Mouse (Mus musculus): ENCODE data around the gene Anxa2.
A peak's percentile ranks its signal among the peaks of the same experiment; 100 is the strongest.

Gene Anxa2

GRCm38 (mm10) chr9:69458982-69459381 lies 5.6 kb downstream of the Anxa2 start:
- no peak for DNase-seq (ENCODE audit: extremely low read depth, low read depth)

- DNase-seq (ENCODE audit: extremely low read depth, low read depth), result no peak
Observed at GRCm38 (mm10) chr9:69459876-69460275, 6.5 kb downstream of the Anxa2 start.

GRCm38 (mm10) chr9:69463046-69463445 lies 9.6 kb downstream of the Anxa2 start:
- DNase-seq (ENCODE audit: extremely low read depth, low read depth), result no peak

GRCm38 (mm10) chr9:69464109-69464756 lies 10.8 kb downstream of the Anxa2 start:
- DNase-seq (ENCODE audit: extremely low read depth, low read depth), result no peak

GRCm38 (mm10) chr9:69466098-69466497 lies 12.7 kb downstream of the Anxa2 start:
- DNase-seq (ENCODE audit: extremely low read depth, low read depth), result no peak

GRCm38 (mm10) chr9:69467310-69467939 lies 14.0 kb downstream of the Anxa2 start:
- no peak for DNase-seq (ENCODE audit: extremely low read depth, low read depth)

GRCm38 (mm10) chr9:69468991-69469390 lies 15.6 kb downstream of the Anxa2 start:
- no peak for DNase-seq (ENCODE audit: extremely low read depth, low read depth)

- DNase-seq (ENCODE audit: extremely low read depth, low read depth), result no peak
Observed at GRCm38 (mm10) chr9:69470362-69470761, 16.9 kb downstream of the Anxa2 start.

GRCm38 (mm10) chr9:69470921-69471320 lies 17.5 kb downstream of the Anxa2 start:
- DNase-seq (ENCODE audit: extremely low read depth, low read depth), result no peak

GRCm38 (mm10) chr9:69472724-69473123 lies 19.3 kb downstream of the Anxa2 start:
- DNase-seq (ENCODE audit: extremely low read depth, low read depth), result no peak

GRCm38 (mm10) chr9:69475873-69476272 lies 22.5 kb downstream of the Anxa2 start:
- DNase-seq (ENCODE audit: extremely low read depth, low read depth), result no peak

GRCm38 (mm10) chr9:69477195-69477823 lies 23.9 kb downstream of the Anxa2 start:
- DNase-seq (ENCODE audit: extremely low read depth, low read depth), result no peak

- no peak for DNase-seq (ENCODE audit: extremely low read depth, low read depth)
Observed at GRCm38 (mm10) chr9:69477824-69478222, 24.4 kb downstream of the Anxa2 start.

GRCm38 (mm10) chr9:69480344-69480743 lies 26.9 kb downstream of the Anxa2 start:
- DNase-seq (ENCODE audit: extremely low read depth, low read depth), result peak; percentile 41

GRCm38 (mm10) chr9:69483811-69484210 lies 30.4 kb downstream of the Anxa2 start:
- no peak for DNase-seq (ENCODE audit: extremely low read depth, low read depth)

- no peak for DNase-seq (ENCODE audit: extremely low read depth, low read depth)
Observed at GRCm38 (mm10) chr9:69486140-69486539, 32.7 kb downstream of the Anxa2 start.

GRCm38 (mm10) chr9:69488510-69488909 lies 35.1 kb downstream of the Anxa2 start:
- no peak for DNase-seq (ENCODE audit: extremely low read depth, low read depth)

- DNase-seq (ENCODE audit: extremely low read depth, low read depth), result no peak
Observed at GRCm38 (mm10) chr9:69488972-69489371, 35.6 kb downstream of the Anxa2 start.

GRCm38 (mm10) chr9:69492809-69493208 lies 39.4 kb downstream of the Anxa2 start:
- DNase-seq (ENCODE audit: extremely low read depth, low read depth), result no peak

GRCm38 (mm10) chr9:69502504-69502903 lies 49.1 kb downstream of the Anxa2 start:
- DNase-seq (ENCODE audit: extremely low read depth, low read depth), result peak; percentile 30

- DNase-seq (ENCODE audit: extremely low read depth, low read depth), result no peak
Observed at GRCm38 (mm10) chr9:69505611-69506010, 52.2 kb downstream of the Anxa2 start.

- DNase-seq (ENCODE audit: extremely low read depth, low read depth), result no peak
Observed at GRCm38 (mm10) chr9:69507206-69507605, 53.8 kb downstream of the Anxa2 start.

GRCm38 (mm10) chr9:69508016-69508415 lies 54.6 kb downstream of the Anxa2 start:
- no peak for DNase-seq (ENCODE audit: extremely low read depth, low read depth)

Measured in MEL-GATA-1-ER (cell line).